Mouse (Mus musculus): ENCODE data around the gene Ppl. TPM values are rescaled to one million over a fixed set of nuclear protein-coding genes. Genes with fewer than 3 reads are reported as not detected.

The Ppl gene
- polyA plus RNA-seq, 1 experiment: 1.3 TPM

DNA sequence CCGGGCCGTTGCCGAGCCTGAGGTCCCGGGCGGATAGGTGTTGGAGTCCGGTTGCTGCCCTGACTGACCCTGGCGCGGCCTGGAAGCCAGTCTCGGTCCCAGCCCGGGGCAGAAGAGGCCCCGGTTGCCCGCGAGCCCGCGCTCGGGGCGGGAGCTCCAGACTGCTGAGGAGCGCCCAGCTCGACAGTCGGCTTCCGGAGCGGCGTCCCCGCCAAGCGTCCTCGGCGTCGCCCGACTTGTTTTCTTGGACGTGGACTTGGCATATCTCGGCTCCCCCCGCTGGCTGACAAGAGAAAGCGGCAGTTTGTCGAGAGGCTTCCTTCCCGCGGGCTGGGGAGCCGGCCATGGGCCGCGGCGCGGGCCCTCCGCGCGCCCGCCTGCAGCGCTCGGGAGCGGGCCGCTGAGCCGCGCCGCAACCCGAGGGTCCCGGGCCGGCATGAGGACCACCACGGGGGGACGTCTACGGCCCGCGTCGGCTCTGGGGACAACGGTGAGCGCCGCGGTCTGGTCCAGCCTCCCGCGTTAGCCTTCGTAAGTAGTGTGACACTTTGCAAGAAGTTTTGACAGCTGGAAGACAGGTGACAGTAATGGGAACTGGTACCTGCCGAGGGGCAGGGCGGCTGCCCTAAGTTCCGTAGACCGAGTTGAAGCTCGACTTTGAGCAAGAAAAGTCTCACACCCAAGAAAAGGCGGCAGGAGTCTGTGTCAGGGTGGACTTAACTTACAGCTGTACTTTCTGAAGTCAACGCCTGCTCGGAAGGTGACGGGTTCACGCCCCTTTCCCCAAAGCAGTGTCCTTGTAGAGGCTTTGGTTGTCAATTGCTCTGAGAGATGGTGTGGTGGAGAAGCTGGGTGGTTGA, 81.7 kb downstream of the Ppl start:
- peak; percentile 83 for DNase-seq
- under 1% methylated on average over 78 of the region's 78 CpGs for WGBS
- peak overlapping the region; percentile 53 for H3K4me3 ChIP-seq (ENCODE audit: control insufficient read depth, insufficient read depth, low read length)
- peak overlapping the region; percentile 64 for H3K27ac ChIP-seq (ENCODE audit: control insufficient read depth, insufficient read depth, low read length)
- TF ChIP-seq CTCF (IDR thresholded peaks at IDR 0.05; ENCODE audit: borderline replicate concordance, control insufficient read depth, extremely low read depth, insufficient read depth, low read length, poor library complexity) (0 out of 2 replicates have a peak, but pooled peaks have one; percentile 4), POLR2A (IDR thresholded peaks at IDR 0.05; ENCODE audit: control insufficient read depth, extremely low read depth, insufficient read depth, low read length, poor library complexity) (peak; percentile 4; the same call in 1 of the 2 replicates)
- H3K36me3 ChIP-seq (ENCODE audit: control insufficient read depth, insufficient read depth, low read length): peaks cover 20% of the 10 kb centered on the region
- H3K4me1 ChIP-seq (replicated peaks; ENCODE audit: control insufficient read depth, insufficient read depth, low read length): peaks cover 7% of the 10 kb centered on the region
- no peaks in the 10 kb centered on the region for H3K27me3 ChIP-seq (ENCODE audit: control insufficient read depth, insufficient read depth, low read length)

- 0 out of 2 replicates have a peak, but pooled peaks have one; percentile 65 for TF ChIP-seq CTCF (IDR thresholded peaks at IDR 0.05; ENCODE audit: borderline replicate concordance, control insufficient read depth, extremely low read depth, insufficient read depth, low read length, poor library complexity)
- TF ChIP-seq POLR2A (IDR thresholded peaks at IDR 0.05; ENCODE audit: control insufficient read depth, extremely low read depth, insufficient read depth, low read length, poor library complexity): peak; percentile 91
- under 1% methylated on average over 56 of the region's 56 CpGs for WGBS
- Histone ChIP-seq H3K4me1 (replicated peaks; ENCODE audit: control insufficient read depth, insufficient read depth, low read length) (peaks cover 7% of the 10 kb centered on the region), H3K27ac (ENCODE audit: control insufficient read depth, insufficient read depth, low read length) (peak within 1 kb of the TSS; percentile 64), H3K27me3 (ENCODE audit: control insufficient read depth, insufficient read depth, low read length) (no peaks in the 10 kb centered on the region), H3K4me3 (ENCODE audit: control insufficient read depth, insufficient read depth, low read length) (peak within 1 kb of the TSS; percentile 60), H3K36me3 (ENCODE audit: control insufficient read depth, insufficient read depth, low read length) (peaks cover 20% of the 10 kb centered on the region)
- DNase-seq: peak; percentile 99
Observed at GRCm38 (mm10) chr16:5049774-5050234, 82.4 kb downstream of the Ppl start, which contains the start of the genes Glyr1 and Ubn1. Gene Glyr1 (minus strand): TSS chr16:5049863. Gene Ubn1 (plus strand): TSS chr16:5050057.

DNA sequence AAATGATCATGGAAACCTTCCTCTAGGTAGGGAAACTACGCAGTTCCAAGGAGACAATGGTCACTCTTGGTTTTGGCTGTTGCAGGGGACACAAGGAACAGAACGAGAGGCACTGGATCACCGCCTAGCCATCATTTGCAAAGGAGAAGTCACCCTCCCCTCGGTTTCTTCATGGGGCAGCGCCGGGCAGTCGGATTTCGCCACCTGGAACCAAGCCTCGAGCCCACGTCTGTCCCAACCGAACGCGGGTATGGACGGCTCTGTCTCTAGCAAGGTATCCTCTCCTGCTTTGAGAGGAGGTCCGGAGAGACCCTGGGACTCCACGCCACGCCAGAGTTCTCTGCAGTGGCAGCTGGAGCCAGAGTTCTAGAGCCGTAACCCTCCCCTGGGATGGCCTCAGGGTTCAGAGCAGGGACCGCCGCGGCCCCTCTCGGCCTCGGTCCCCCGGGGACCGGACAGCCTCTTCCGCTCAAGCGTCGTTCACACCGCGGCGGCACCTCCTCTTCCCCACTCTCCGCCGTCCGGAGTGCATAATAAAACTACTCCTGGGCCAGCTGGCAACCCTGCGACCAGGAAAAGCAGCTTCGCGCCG, 82.9 kb downstream of the Ppl start:
- no peak for DNase-seq
- H3K36me3 ChIP-seq (ENCODE audit: control insufficient read depth, insufficient read depth, low read length): peaks cover 24% of the 10 kb centered on the region
- peaks cover 7% of the 10 kb centered on the region for H3K4me1 ChIP-seq (replicated peaks; ENCODE audit: control insufficient read depth, insufficient read depth, low read length)
- TF ChIP-seq POLR2A (IDR thresholded peaks at IDR 0.05; ENCODE audit: control insufficient read depth, extremely low read depth, insufficient read depth, low read length, poor library complexity) (no peak), CTCF (IDR thresholded peaks at IDR 0.05; ENCODE audit: borderline replicate concordance, control insufficient read depth, extremely low read depth, insufficient read depth, low read length, poor library complexity) (no peak)
- no peak overlapping the region for H3K27ac ChIP-seq (ENCODE audit: control insufficient read depth, insufficient read depth, low read length)
- WGBS: under 1% methylated on average over 38 of the region's 38 CpGs
- H3K27me3 ChIP-seq (ENCODE audit: control insufficient read depth, insufficient read depth, low read length): no peaks in the 10 kb centered on the region
- peak overlapping the region; percentile 60 for H3K4me3 ChIP-seq (ENCODE audit: control insufficient read depth, insufficient read depth, low read length)

GRCm38 (mm10) chr16:5045322-5045721, 86.9 kb downstream of the Ppl start:
- no peak for DNase-seq
- WGBS: 98% methylated on average over 3 of the region's 3 CpGs

DNA sequence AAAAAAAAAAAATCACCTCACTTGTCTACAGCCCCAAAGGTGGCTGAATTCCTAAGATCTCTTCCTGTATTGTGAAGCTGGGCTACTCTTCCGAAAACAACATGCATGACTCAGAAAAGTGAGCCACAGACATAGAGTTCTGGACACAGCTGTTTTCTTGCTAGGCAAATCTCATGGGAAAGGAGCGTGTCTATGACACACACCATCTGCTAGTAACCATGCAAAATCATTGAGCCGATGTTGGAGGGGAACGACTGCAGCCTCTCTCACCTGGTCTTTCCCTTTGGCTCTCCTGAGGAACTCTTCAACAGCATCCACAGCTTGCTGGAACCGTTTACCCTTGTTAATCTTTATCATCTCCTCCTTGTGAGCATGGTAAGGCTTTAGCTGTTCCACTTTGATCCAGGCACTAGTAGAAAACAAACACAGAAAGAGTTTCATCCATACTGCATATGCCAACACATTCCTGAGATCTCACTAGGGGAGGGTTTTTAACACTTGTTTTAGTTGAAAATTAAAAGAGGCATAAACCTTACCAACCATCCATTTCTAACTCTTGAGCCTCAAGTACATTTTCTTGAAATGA, 95.5 kb downstream of the Ppl start:
- Histone ChIP-seq H3K4me3 (ENCODE audit: control insufficient read depth, insufficient read depth, low read length) (no peak overlapping the region), H3K36me3 (ENCODE audit: control insufficient read depth, insufficient read depth, low read length) (peaks cover 86% of the 10 kb centered on the region), H3K4me1 (replicated peaks; ENCODE audit: control insufficient read depth, insufficient read depth, low read length) (no peaks in the 10 kb centered on the region), H3K27ac (ENCODE audit: control insufficient read depth, insufficient read depth, low read length) (no peak overlapping the region), H3K27me3 (ENCODE audit: control insufficient read depth, insufficient read depth, low read length) (no peaks in the 10 kb centered on the region)
- DNase-seq: no peak
- no peak for TF ChIP-seq POLR2A (IDR thresholded peaks at IDR 0.05; ENCODE audit: control insufficient read depth, extremely low read depth, insufficient read depth, low read length, poor library complexity)
- no peak for TF ChIP-seq CTCF (IDR thresholded peaks at IDR 0.05; ENCODE audit: borderline replicate concordance, control insufficient read depth, extremely low read depth, insufficient read depth, low read length, poor library complexity)
- WGBS: 94% methylated on average over 5 of the region's 5 CpGs

More at GRCm38 (mm10) chr16:5045322-5045721, 86.9 kb downstream of the Ppl start:
- H3K36me3 ChIP-seq (ENCODE audit: control insufficient read depth, insufficient read depth, low read length): peaks cover 62% of the 10 kb centered on the region
- H3K27ac ChIP-seq (ENCODE audit: control insufficient read depth, insufficient read depth, low read length): no peak overlapping the region
- no peak overlapping the region for H3K4me3 ChIP-seq (ENCODE audit: control insufficient read depth, insufficient read depth, low read length)
- TF ChIP-seq POLR2A (IDR thresholded peaks at IDR 0.05; ENCODE audit: control insufficient read depth, extremely low read depth, insufficient read depth, low read length, poor library complexity) (no peak), CTCF (IDR thresholded peaks at IDR 0.05; ENCODE audit: borderline replicate concordance, control insufficient read depth, extremely low read depth, insufficient read depth, low read length, poor library complexity) (no peak)
- no peaks in the 10 kb centered on the region for H3K27me3 ChIP-seq (ENCODE audit: control insufficient read depth, insufficient read depth, low read length)
- H3K4me1 ChIP-seq (replicated peaks; ENCODE audit: control insufficient read depth, insufficient read depth, low read length): peaks cover 3% of the 10 kb centered on the region; the same call in 1 of the 2 replicates

Other genes with a start within 250 kb of the Ppl start
- 89.2 and 98.3 TPM in 2 replicates for gene Mgrn1, start 246.2 kb downstream of the Ppl start, polyA plus RNA-seq (2012; rRNA removed)
- gene Nudt16l1, start 193.7 kb downstream of the Ppl start, polyA plus RNA-seq (2012; rRNA removed): 139 and 151 TPM in 2 replicates
- 85.0 and 89.0 TPM in 2 replicates for gene Anks3, start 168.2 kb downstream of the Ppl start, polyA plus RNA-seq (2012; rRNA removed)
- gene Sept12, start 134.6 kb downstream of the Ppl start, polyA plus RNA-seq (2012; rRNA removed): 0.15 and 0.44 TPM in 2 replicates
- gene Smim22, start 125.1 kb downstream of the Ppl start, polyA plus RNA-seq (2012; rRNA removed): 3.4 and 4.6 TPM in 2 replicates
- gene Rogdi, start 118.9 kb downstream of the Ppl start, polyA plus RNA-seq (2012; rRNA removed): 117 and 142 TPM in 2 replicates
- 103 and 105 TPM in 2 replicates for gene Glyr1, start 82.6 kb downstream of the Ppl start, polyA plus RNA-seq (2012; rRNA removed)
- gene Ubn1, start 82.4 kb downstream of the Ppl start, polyA plus RNA-seq (2012; rRNA removed): 106 and 110 TPM in 2 replicates
- 1.5 and 2.0 TPM in 2 replicates for gene Sec14l5, start 14.7 kb upstream of the Ppl start, polyA plus RNA-seq (2012; rRNA removed)
- gene Nagpa, start 71.6 kb upstream of the Ppl start, polyA plus RNA-seq (2012; rRNA removed): 54.8 and 59.7 TPM in 2 replicates
- gene AU021092, start 89.9 kb upstream of the Ppl start, polyA plus RNA-seq (2012; rRNA removed): 1.9 and 2.8 TPM in 2 replicates
- 61.7 and 71.7 TPM in 2 replicates for gene Alg1, start 101.2 kb upstream of the Ppl start, polyA plus RNA-seq (2012; rRNA removed)
- gene Eef2kmt, start 123.6 kb upstream of the Ppl start, polyA plus RNA-seq (2012; rRNA removed): 32.2 and 34.6 TPM in 2 replicates

Measured in thymus, adult 2 months (tissue).